Mouse (Mus musculus): ENCODE results near the gene Dlx2. TPM values are rescaled to one million over a fixed set of nuclear protein-coding genes. Genes with fewer than 3 reads are reported as not detected.

Gene Dlx2
- polyA plus RNA-seq, 1 experiment from 2014 or later: 4.5 TPM

DNA sequence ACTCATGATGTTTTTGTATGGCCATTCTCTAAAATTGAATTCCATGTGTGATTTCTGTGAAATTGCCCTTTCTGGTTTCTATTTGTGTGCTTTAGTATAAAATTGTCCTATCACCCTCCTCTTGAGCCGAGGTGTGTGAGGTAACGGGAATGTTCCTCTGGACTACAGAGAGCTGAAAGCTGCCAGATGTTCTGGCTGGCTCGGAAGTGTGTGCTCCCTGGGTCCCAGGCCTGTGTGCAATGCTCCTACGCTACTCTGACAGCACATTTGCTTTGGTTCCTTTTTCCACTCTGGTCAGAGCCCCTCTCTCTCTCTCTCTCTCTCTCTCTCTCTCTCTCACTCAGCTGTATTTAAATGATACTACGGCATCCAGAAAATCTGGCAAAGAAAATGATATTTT lies 49.4 kb downstream of the Dlx2 start:
- Histone ChIP-seq H3K4me3 (ENCODE audit: low read depth, low read length) (no peak overlapping the region), H3K4me1 (ENCODE audit: control insufficient read depth, insufficient read depth, low read length) (peaks cover 11% of the 10 kb centered on the region), H3K9me3 (replicated peaks; ENCODE audit: control insufficient read depth, low read length, poor library complexity, severe bottlenecking) (no peaks in the 10 kb centered on the region), H3K27me3 (ENCODE audit: control insufficient read depth, insufficient read depth, low read depth, low read length) (no peaks in the 10 kb centered on the region), H3K36me3 (ENCODE audit: control insufficient read depth, insufficient read depth, low read length) (no peaks in the 10 kb centered on the region), H3K27ac (ENCODE audit: low read length) (no peak overlapping the region), H3K9ac (ENCODE audit: low read depth, low read length) (no peak overlapping the region), H3K4me2 (ENCODE audit: low read length) (no peak overlapping the region)
- no peak for ATAC-seq
- WGBS: 64% methylated on average over 5 of the region's 5 CpGs

DNA sequence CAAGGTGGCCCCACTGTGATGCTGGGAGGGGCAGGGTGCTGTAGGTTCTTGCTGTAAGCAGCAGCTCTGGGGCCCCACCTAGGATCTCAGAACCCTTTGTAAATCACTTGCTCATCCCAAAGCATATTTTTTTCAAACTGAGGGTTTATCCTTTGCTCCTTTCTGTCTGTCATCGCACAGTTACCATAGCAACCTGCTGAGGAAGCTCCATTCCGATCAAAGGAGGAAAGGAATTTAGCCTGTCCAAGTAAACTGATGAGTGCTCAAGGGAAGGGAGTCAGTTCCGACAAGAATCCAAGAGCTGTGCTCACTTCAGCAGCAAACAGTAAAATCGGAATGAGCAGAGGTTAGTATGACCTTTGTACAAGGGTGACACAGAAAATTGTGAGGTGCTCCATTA lies 51.6 kb downstream of the Dlx2 start:
- peaks cover 11% of the 10 kb centered on the region for H3K4me1 ChIP-seq (ENCODE audit: control insufficient read depth, insufficient read depth, low read length)
- no peaks in the 10 kb centered on the region for H3K36me3 ChIP-seq (ENCODE audit: control insufficient read depth, insufficient read depth, low read length)
- H3K4me3 ChIP-seq (ENCODE audit: low read depth, low read length): no peak overlapping the region
- peak overlapping the region; percentile 47 for H3K27ac ChIP-seq (ENCODE audit: low read length)
- 11% methylated on average over 4 of the region's 4 CpGs for WGBS
- H3K9ac ChIP-seq (ENCODE audit: low read depth, low read length): no peak overlapping the region
- no peaks in the 10 kb centered on the region for H3K27me3 ChIP-seq (ENCODE audit: control insufficient read depth, insufficient read depth, low read depth, low read length)
- H3K4me2 ChIP-seq (ENCODE audit: low read length): peak overlapping the region; percentile 8
- peak; percentile 73 for ATAC-seq
- H3K9me3 ChIP-seq (replicated peaks; ENCODE audit: control insufficient read depth, low read length, poor library complexity, severe bottlenecking): no peaks in the 10 kb centered on the region

DNA sequence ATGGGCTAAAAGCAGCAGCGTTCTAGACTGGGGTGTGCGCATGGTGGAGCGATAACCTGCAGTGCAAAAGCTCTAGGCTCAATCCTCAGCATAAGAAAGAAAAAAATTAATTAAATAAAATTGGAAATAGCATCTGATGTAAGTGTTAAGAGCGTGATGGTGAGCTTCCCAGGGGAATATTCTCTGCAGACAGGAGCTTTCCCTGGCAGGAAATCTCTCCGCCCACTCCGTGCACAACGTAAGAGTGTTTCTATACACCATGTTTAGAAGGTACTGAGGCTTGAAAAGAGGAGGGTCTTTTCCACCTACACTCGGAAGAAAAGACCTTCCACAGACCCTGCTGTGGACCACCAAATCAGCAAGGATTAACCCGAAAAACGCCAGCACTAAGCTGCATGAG lies 52.1 kb downstream of the Dlx2 start:
- peak; percentile 51; the same call in 1 of the 2 replicates for ATAC-seq
- no peaks in the 10 kb centered on the region for H3K36me3 ChIP-seq (ENCODE audit: control insufficient read depth, insufficient read depth, low read length)
- peaks cover 11% of the 10 kb centered on the region for H3K4me1 ChIP-seq (ENCODE audit: control insufficient read depth, insufficient read depth, low read length)
- H3K4me3 ChIP-seq (ENCODE audit: low read depth, low read length): no peak overlapping the region
- 34% methylated on average over 10 of the region's 10 CpGs for whole genome bisulfite sequencing
- no peaks in the 10 kb centered on the region for H3K27me3 ChIP-seq (ENCODE audit: control insufficient read depth, insufficient read depth, low read depth, low read length)
- H3K9ac ChIP-seq (ENCODE audit: low read depth, low read length): no peak overlapping the region
- H3K27ac ChIP-seq (ENCODE audit: low read length): peak overlapping the region; percentile 47
- no peaks in the 10 kb centered on the region for H3K9me3 ChIP-seq (replicated peaks; ENCODE audit: control insufficient read depth, low read length, poor library complexity, severe bottlenecking)
- H3K4me2 ChIP-seq (ENCODE audit: low read length): peak overlapping the region; percentile 8

Other genes with a start within 250 kb of the Dlx2 start
- 114 and 117 TPM in 2 replicates for gene Slc25a12, start 179.0 kb downstream of the Dlx2 start, polyA plus RNA-seq (2015; fragmentation: Nextera tagmentation; extraction: Ambion mirVana)
- gene Hat1, start 157.8 kb downstream of the Dlx2 start, polyA plus RNA-seq (2015; fragmentation: Nextera tagmentation; extraction: Ambion mirVana): 38.1 and 45.0 TPM in 2 replicates
- 30.1 and 33.0 TPM in 2 replicates for gene Metap1d, start 93.5 kb downstream of the Dlx2 start, polyA plus RNA-seq (2015; fragmentation: Nextera tagmentation; extraction: Ambion mirVana)
- 31.5 and 55.5 TPM in 2 replicates for gene Dlx1, start 18.6 kb downstream of the Dlx2 start, polyA plus RNA-seq (2015; fragmentation: Nextera tagmentation; extraction: Ambion mirVana)
- 17.7 and 23.7 TPM in 2 replicates for gene Itga6, start 198.9 kb upstream of the Dlx2 start, polyA plus RNA-seq (2015; fragmentation: Nextera tagmentation; extraction: Ambion mirVana)

Data from midbrain, embryonic 16.5 days (tissue).